Mouse (Mus musculus) G1E (cell line): ENCODE results near the gene Gpc5. TPM values are rescaled to one million over a fixed set of nuclear protein-coding genes. Genes with fewer than 3 reads are reported as not detected.

ENCODE experiments used
- ATAC-seq: 2 replicates; pipeline ENCODE4 v1.8.0; 2016; ENCODE audit warnings: mild to moderate bottlenecking; ENCODE audit not compliant: insufficient number of reproducible peaks, poor library complexity, low FRiP score, severe bottlenecking; ENCODE audit errors: extremely low read depth
- DNase-seq: peaks from one replicate; pipeline ENCODE4 v3.0.0; 2012; ENCODE audit warnings: low spot score
- H3K27me3 ChIP-seq: 2 replicates; pipeline ENCODE4 v1.6.1; 2012; ENCODE audit warnings: mild to moderate bottlenecking, low read length, inconsistent platforms; ENCODE audit not compliant: insufficient read depth
- H3K36me3 ChIP-seq: replicated peaks from 2 replicates; pipeline ENCODE3; 2012; ENCODE audit warnings: mild to moderate bottlenecking, inconsistent platforms
- H3K4me1 ChIP-seq: 2 replicates; pipeline ENCODE4 v1.6.1; 2012; ENCODE audit warnings: low read depth, low read length, inconsistent platforms, mixed read lengths; ENCODE audit not compliant: insufficient read depth
- H3K4me3 ChIP-seq: 2 replicates; pipeline ENCODE4 v1.5.1; 2012; ENCODE audit warnings: low read depth, mild to moderate bottlenecking, inconsistent platforms, low read length, moderate library complexity, mixed read lengths
- H3K9me3 ChIP-seq: replicated peaks from 2 replicates; pipeline ENCODE4 v1.6.1; 2012; ENCODE audit warnings: inconsistent platforms
- CTCF ChIP-seq: IDR thresholded peaks from 2 replicates; pipeline ENCODE4 v1.5.1; 2012; ENCODE audit warnings: low read depth, low read length, inconsistent platforms, mixed read lengths
- GATA1 ChIP-seq: IDR thresholded peaks from 2 replicates; pipeline ENCODE4 v1.6.1; 2012; ENCODE audit warnings: borderline replicate concordance, low read length, inconsistent platforms, mixed read lengths
- GATA2 ChIP-seq: IDR thresholded peaks from 2 replicates; pipeline ENCODE4 v1.6.1; 2012; ENCODE audit warnings: low read depth, low read length, inconsistent platforms, borderline replicate concordance
- POLR2AphosphoS5 ChIP-seq: IDR thresholded peaks from 2 replicates; pipeline ENCODE4 v1.6.1; 2012; ENCODE audit warnings: low read depth, low read length, inconsistent platforms; ENCODE audit not compliant: insufficient replicate concordance
- TAL1 ChIP-seq: conservative IDR thresholded peaks from 2 replicates; pipeline ENCODE4 v1.6.1; 2012; ENCODE audit warnings: low read depth, low read length, inconsistent platforms, mixed read lengths
- polyA plus RNA-seq: library from polyadenylated mRNA; stranded (reverse); fragments of >175 nt; gene quantifications from 2 replicates; pipeline ENCODE4 v1.2.3, GENCODE M21; 2012
- total RNA-seq, 2 experiments: library from RNA; stranded (forward) in 1 of 2; stranded (reverse) in 1 of 2; fragments of 200-1000 nt in 1 of 2; fragments of >200 nt in 1 of 2; fragmentation: Nextera tagmentation in 1 of 2; gene quantifications; 2 replicates each; pipeline ENCODE4 v1.2.3; 2014 to 2017

Gpc5 gene
- total and polyA plus RNA-seq, 3 experiments = 0.16 TPM; not detected in 2

- 0 out of 2 replicates have a peak, but pooled peaks cover 2% of the 10 kb centered on the region for H3K9me3 ChIP-seq
- DNase-seq (no peak), ATAC-seq (peak; percentile 11; the same call in 1 of the 2 replicates)
- H3K4me1 ChIP-seq = no peaks in the 10 kb centered on the region
- no peaks in the 10 kb centered on the region for H3K27me3 ChIP-seq
- no peaks in the 10 kb centered on the region for H3K36me3 ChIP-seq
- H3K4me3 ChIP-seq = no peak overlapping the region
- TF ChIP-seq CTCF (no peak), GATA1 (no peak), POLR2AphosphoS5 (no peak), TAL1 (no peak), GATA2 (no peak)
Observed at GRCm38 (mm10) chr14:116473378-116474179, 1381.6 kb downstream of the Gpc5 start.

GRCm38 (mm10) chr14:116494285-116494850, 1402.4 kb downstream of the Gpc5 start:
- TF ChIP-seq POLR2AphosphoS5 (no peak), TAL1 (no peak), GATA1 (no peak), GATA2 (no peak), CTCF (no peak)
- Histone ChIP-seq H3K4me3 (no peak overlapping the region), H3K4me1 (no peaks in the 10 kb centered on the region), H3K9me3 (peaks cover 3% of the 10 kb centered on the region; the same call in 1 of the 2 replicates), H3K36me3 (no peaks in the 10 kb centered on the region), H3K27me3 (no peaks in the 10 kb centered on the region)
- ATAC-seq (no peak), DNase-seq (no peak)

GRCm38 (mm10) chr14:116538216-116538615, 1446.2 kb downstream of the Gpc5 start:
- H3K27me3 ChIP-seq = no peaks in the 10 kb centered on the region
- DNase-seq = no peak
- H3K9me3 ChIP-seq = peaks cover 28% of the 10 kb centered on the region
- TF ChIP-seq GATA2 = no peak
- no peak for TF ChIP-seq TAL1
- no peak for TF ChIP-seq GATA1
- no peak for TF ChIP-seq CTCF
- TF ChIP-seq POLR2AphosphoS5 = no peak
- no peaks in the 10 kb centered on the region for H3K4me1 ChIP-seq
- H3K4me3 ChIP-seq = no peak overlapping the region
- no peaks in the 10 kb centered on the region for H3K36me3 ChIP-seq
- no peak for ATAC-seq

- DNase-seq = no peak
- Histone ChIP-seq H3K4me3 (no peak overlapping the region), H3K36me3 (no peaks in the 10 kb centered on the region), H3K4me1 (no peaks in the 10 kb centered on the region), H3K9me3 (peaks cover 26% of the 10 kb centered on the region), H3K27me3 (no peaks in the 10 kb centered on the region)
- no peak for TF ChIP-seq TAL1
- no peak for TF ChIP-seq GATA2
- TF ChIP-seq CTCF = no peak
- TF ChIP-seq GATA1 = no peak
- TF ChIP-seq POLR2AphosphoS5 = no peak
- no peak for ATAC-seq
Observed at GRCm38 (mm10) chr14:116543746-116544145, 1451.7 kb downstream of the Gpc5 start.

GRCm38 (mm10) chr14:116551401-116551800, 1459.4 kb downstream of the Gpc5 start:
- H3K4me1 ChIP-seq = no peaks in the 10 kb centered on the region
- no peaks in the 10 kb centered on the region for H3K36me3 ChIP-seq
- TF ChIP-seq POLR2AphosphoS5 (no peak), TAL1 (no peak), GATA1 (no peak), CTCF (no peak), GATA2 (no peak)
- no peak overlapping the region for H3K4me3 ChIP-seq
- H3K27me3 ChIP-seq = no peaks in the 10 kb centered on the region
- no peak for ATAC-seq
- no peak for DNase-seq
- peaks cover 11% of the 10 kb centered on the region for H3K9me3 ChIP-seq

GRCm38 (mm10) chr14:116553316-116553715, 1461.3 kb downstream of the Gpc5 start:
- no peak for DNase-seq
- Histone ChIP-seq H3K27me3 (no peaks in the 10 kb centered on the region), H3K9me3 (peaks cover 13% of the 10 kb centered on the region), H3K4me1 (no peaks in the 10 kb centered on the region), H3K36me3 (no peaks in the 10 kb centered on the region), H3K4me3 (no peak overlapping the region)
- TF ChIP-seq CTCF (no peak), GATA2 (no peak), POLR2AphosphoS5 (no peak), TAL1 (no peak), GATA1 (no peak)
- no peak for ATAC-seq
